Mouse (Mus musculus) megakaryocyte progenitor cell, adult 5-6 weeks (primary cell): ENCODE measurements around the gene Gtsf1. TPM values are rescaled to one million over a fixed set of nuclear protein-coding genes. Genes with fewer than 3 reads are reported as not detected.

Experiments
- ATAC-seq: replicated peaks from 2 replicates; pipeline ENCODE4 v1.8.0; 2016; ENCODE audit warnings: mild to moderate bottlenecking, moderate TSS enrichment, inconsistent platforms; ENCODE audit not compliant: poor library complexity
- total RNA-seq, 2 experiments: library from RNA; stranded (forward) in 1 of 2; stranded (reverse) in 1 of 2; fragments of 157-497, 149-512 nt in 1 of 2; fragments of 200-1000 nt in 1 of 2; gene quantifications; 2 replicates each; pipeline versions ENCODE4 v1.2.3 to v1.2.4; 2015 to 2017

Gtsf1 gene
- total RNA-seq, 2 experiments from 2014 or later, result not detected

- no peak for ATAC-seq
Observed at GRCm38 (mm10) chr15:103359122-103359510, 71.2 kb downstream of the Gtsf1 start.

GRCm38 (mm10) chr15:103358278-103359121 is 71.8 kb downstream of the Gtsf1 start:
- ATAC-seq, result no peak

GRCm38 (mm10) chr15:103357817-103358216 is 72.5 kb downstream of the Gtsf1 start:
- no peak for ATAC-seq

- no peak for ATAC-seq
Observed at GRCm38 (mm10) chr15:103356130-103356529, 74.1 kb downstream of the Gtsf1 start.

GRCm38 (mm10) chr15:103355420-103355819 is 74.8 kb downstream of the Gtsf1 start:
- no peak for ATAC-seq

GRCm38 (mm10) chr15:103354690-103355089 is 75.6 kb downstream of the Gtsf1 start:
- ATAC-seq, result no peak

GRCm38 (mm10) chr15:103353511-103354256 is 76.6 kb downstream of the Gtsf1 start:
- ATAC-seq, result no peak

GRCm38 (mm10) chr15:103352856-103353255 is 77.4 kb downstream of the Gtsf1 start:
- peak; percentile 87 for ATAC-seq

Other genes starting within 250 kb of the Gtsf1 start
- 112 and 119 TPM in 2 replicates for gene Cbx5, start 190.7 kb downstream of the Gtsf1 start, total RNA-seq (2015)
- 194 and 261 TPM in 2 replicates for gene Cbx5, start 190.7 kb downstream of the Gtsf1 start, total RNA-seq (2017)
- gene Hnrnpa1, start 190.0 kb downstream of the Gtsf1 start, total RNA-seq (2015), result 700 and 701 TPM in 2 replicates
- 1,324 and 1,596 TPM in 2 replicates for gene Hnrnpa1, start 190.0 kb downstream of the Gtsf1 start, total RNA-seq (2017)
- gene Nfe2, start 172.1 kb downstream of the Gtsf1 start, total RNA-seq (2015), result 115 and 140 TPM in 2 replicates
- gene Nfe2, start 172.1 kb downstream of the Gtsf1 start, total RNA-seq (2017), result 126 and 148 TPM in 2 replicates
- gene Copz1, start 157.8 kb downstream of the Gtsf1 start, total RNA-seq (2015), result 245 and 256 TPM in 2 replicates
- gene Copz1, start 157.8 kb downstream of the Gtsf1 start, total RNA-seq (2017), result 75.9 and 91.4 TPM in 2 replicates
- gene Gpr84, start 119.9 kb downstream of the Gtsf1 start, total RNA-seq (2015), result 1.8 and 3.4 TPM in 2 replicates
- 1.8 and 2.3 TPM in 2 replicates for gene Gpr84, start 119.9 kb downstream of the Gtsf1 start, total RNA-seq (2017)
- 11.5 and 12.4 TPM in 2 replicates for gene Zfp385a, start 90.4 kb downstream of the Gtsf1 start, total RNA-seq (2015)
- gene Zfp385a, start 90.4 kb downstream of the Gtsf1 start, total RNA-seq (2017), result 2.0 and 3.2 TPM in 2 replicates
- 16.4 and 17.3 TPM in 2 replicates for gene Itga5, start 63.7 kb downstream of the Gtsf1 start, total RNA-seq (2015)
- 8.4 and 10.5 TPM in 2 replicates for gene Itga5, start 63.7 kb downstream of the Gtsf1 start, total RNA-seq (2017)
- not detected in 2 replicates for gene Gtsf2, start 18.0 kb upstream of the Gtsf1 start, total RNA-seq (2015)
- gene Gtsf2, start 18.0 kb upstream of the Gtsf1 start, total RNA-seq (2017), result not detected in 2 replicates
- 65.0 and 67.1 TPM in 2 replicates for gene Nckap1l, start 23.3 kb upstream of the Gtsf1 start, total RNA-seq (2015)
- gene Nckap1l, start 23.3 kb upstream of the Gtsf1 start, total RNA-seq (2017), result 90.8 and 94.4 TPM in 2 replicates
- 3.8 and 3.9 TPM in 2 replicates for gene Pde1b, start 72.6 kb upstream of the Gtsf1 start, total RNA-seq (2015)
- gene Pde1b, start 72.6 kb upstream of the Gtsf1 start, total RNA-seq (2017), result 1.3 and 3.3 TPM in 2 replicates
- gene Ppp1r1a, start 107.5 kb upstream of the Gtsf1 start, total RNA-seq (2015), result not detected in 2 replicates
- gene Ppp1r1a, start 107.5 kb upstream of the Gtsf1 start, total RNA-seq (2017), result not detected in 2 replicates
- gene Glycam1, start 134.6 kb upstream of the Gtsf1 start, total RNA-seq (2015), result not detected in 2 replicates
- not detected in 2 replicates for gene Glycam1, start 134.6 kb upstream of the Gtsf1 start, total RNA-seq (2017)